Mouse (Mus musculus): Measurements from ENCODE around the gene Scn1b. TPM values are rescaled to one million over a fixed set of nuclear protein-coding genes. Genes with fewer than 3 reads are reported as not detected.

Scn1b gene
- polyA plus RNA-seq, 1 experiment, result not detected

- Histone ChIP-seq H3K4me1 (ENCODE audit: control insufficient read depth, insufficient read depth, low read length) (no peaks in the 10 kb centered on the region), H3K4me3 (ENCODE audit: insufficient read depth, low read depth, low read length) (no peak overlapping the region), H3K27ac (ENCODE audit: insufficient read depth, low read depth, low read length) (no peak overlapping the region)
- TF ChIP-seq CTCF (IDR thresholded peaks at IDR 0.05; ENCODE audit: insufficient read depth, low read depth, low read length), result no peak
- TF ChIP-seq POLR2A (IDR thresholded peaks at IDR 0.05; ENCODE audit: insufficient read depth, low read depth, low read length), result no peak
- WGBS, result 31% methylated on average over 5 of the region's 5 CpGs
These were observed 59.0 kb downstream of the Scn1b start for GRCm38 (mm10) chr7:31067836-31068235.

Other genes with a start within 250 kb of the Scn1b start
- gene Cd22, start 246.7 kb downstream of the Scn1b start, polyA plus RNA-seq (2012; ENCODE audit: insufficient read depth, insufficient read length, low replicate concordance, missing spikeins), result not detected in 2 replicates
- gene Mag, start 212.1 kb downstream of the Scn1b start, polyA plus RNA-seq (2012; ENCODE audit: insufficient read depth, insufficient read length, low replicate concordance, missing spikeins), result not detected in 2 replicates
- not detected in 2 replicates for gene Hamp2, start 202.3 kb downstream of the Scn1b start, polyA plus RNA-seq (2012; ENCODE audit: insufficient read depth, insufficient read length, low replicate concordance, missing spikeins)
- gene Hamp, start 183.0 kb downstream of the Scn1b start, polyA plus RNA-seq (2012; ENCODE audit: insufficient read depth, insufficient read length, low replicate concordance, missing spikeins), result not detected in 2 replicates
- 282 TPM in 1 of 2 replicates, not detected in the other for gene Usf2, start 170.2 kb downstream of the Scn1b start, polyA plus RNA-seq (2012; ENCODE audit: insufficient read depth, insufficient read length, low replicate concordance, missing spikeins)
- not detected in 2 replicates for gene Lsr, start 153.5 kb downstream of the Scn1b start, polyA plus RNA-seq (2012; ENCODE audit: insufficient read depth, insufficient read length, low replicate concordance, missing spikeins)
- not detected in 2 replicates for gene Fam187b, start 153.2 kb downstream of the Scn1b start, polyA plus RNA-seq (2012; ENCODE audit: insufficient read depth, insufficient read length, low replicate concordance, missing spikeins)
- not detected in 2 replicates for gene Fxyd5, start 84.5 kb downstream of the Scn1b start, polyA plus RNA-seq (2012; ENCODE audit: insufficient read depth, insufficient read length, low replicate concordance, missing spikeins)
- not detected in 2 replicates for gene Fxyd7, start 75.5 kb downstream of the Scn1b start, polyA plus RNA-seq (2012; ENCODE audit: insufficient read depth, insufficient read length, low replicate concordance, missing spikeins)
- gene Fxyd1, start 69.8 kb downstream of the Scn1b start, polyA plus RNA-seq (2012; ENCODE audit: insufficient read depth, insufficient read length, low replicate concordance, missing spikeins), result not detected in 2 replicates
- gene Lgi4, start 67.7 kb downstream of the Scn1b start, polyA plus RNA-seq (2012; ENCODE audit: insufficient read depth, insufficient read length, low replicate concordance, missing spikeins), result not detected in 2 replicates
- not detected in 2 replicates for gene Fxyd3, start 50.3 kb downstream of the Scn1b start, polyA plus RNA-seq (2012; ENCODE audit: insufficient read depth, insufficient read length, low replicate concordance, missing spikeins)
- not detected in 2 replicates for gene Hpn, start 11.7 kb downstream of the Scn1b start, polyA plus RNA-seq (2012; ENCODE audit: insufficient read depth, insufficient read length, low replicate concordance, missing spikeins)
- not detected in 2 replicates for gene Gramd1a, start 28.9 kb upstream of the Scn1b start, polyA plus RNA-seq (2012; ENCODE audit: insufficient read depth, insufficient read length, low replicate concordance, missing spikeins)
- gene Scgb2b2, start 163.5 kb upstream of the Scn1b start, polyA plus RNA-seq (2012; ENCODE audit: insufficient read depth, insufficient read length, low replicate concordance, missing spikeins), result not detected in 2 replicates
- not detected in 2 replicates for gene Scgb1b2, start 164.8 kb upstream of the Scn1b start, polyA plus RNA-seq (2012; ENCODE audit: insufficient read depth, insufficient read length, low replicate concordance, missing spikeins)
- gene Scgb2b3, start 235.1 kb upstream of the Scn1b start, polyA plus RNA-seq (2012; ENCODE audit: insufficient read depth, insufficient read length, low replicate concordance, missing spikeins), result not detected in 2 replicates
- not detected in 2 replicates for gene Scgb1b3, start 248.6 kb upstream of the Scn1b start, polyA plus RNA-seq (2012; ENCODE audit: insufficient read depth, insufficient read length, low replicate concordance, missing spikeins)

Data from olfactory bulb, adult 2 months (tissue).